Mouse (Mus musculus) embryonic stem cell, embryonic (primary cell): ENCODE measurements around the gene Narf.

Experiments used
- CTCF ChIA-PET, 4 experiments: fragments of 300-600 bp in 2 of 4; fragments of 350-600 bp in 2 of 4; sonication (Branson Sonifier 250); formaldehyde crosslinking; loops; one replicate each; lab custom pipeline; 2022; ENCODE audit warnings: inconsistent platforms in 2 of 4; lab: Charles Lee
- POLR2A ChIA-PET, 4 experiments: fragments of 300-600 bp in 2 of 4; fragments of 350-600 bp in 2 of 4; sonication (Branson Sonifier 250); formaldehyde crosslinking; loops; one replicate each; lab custom pipeline; 2022; ENCODE audit warnings: antibody characterized with exemption in 4 of 4, inconsistent platforms in 1 of 4; lab: Charles Lee

The Narf gene

DNA sequence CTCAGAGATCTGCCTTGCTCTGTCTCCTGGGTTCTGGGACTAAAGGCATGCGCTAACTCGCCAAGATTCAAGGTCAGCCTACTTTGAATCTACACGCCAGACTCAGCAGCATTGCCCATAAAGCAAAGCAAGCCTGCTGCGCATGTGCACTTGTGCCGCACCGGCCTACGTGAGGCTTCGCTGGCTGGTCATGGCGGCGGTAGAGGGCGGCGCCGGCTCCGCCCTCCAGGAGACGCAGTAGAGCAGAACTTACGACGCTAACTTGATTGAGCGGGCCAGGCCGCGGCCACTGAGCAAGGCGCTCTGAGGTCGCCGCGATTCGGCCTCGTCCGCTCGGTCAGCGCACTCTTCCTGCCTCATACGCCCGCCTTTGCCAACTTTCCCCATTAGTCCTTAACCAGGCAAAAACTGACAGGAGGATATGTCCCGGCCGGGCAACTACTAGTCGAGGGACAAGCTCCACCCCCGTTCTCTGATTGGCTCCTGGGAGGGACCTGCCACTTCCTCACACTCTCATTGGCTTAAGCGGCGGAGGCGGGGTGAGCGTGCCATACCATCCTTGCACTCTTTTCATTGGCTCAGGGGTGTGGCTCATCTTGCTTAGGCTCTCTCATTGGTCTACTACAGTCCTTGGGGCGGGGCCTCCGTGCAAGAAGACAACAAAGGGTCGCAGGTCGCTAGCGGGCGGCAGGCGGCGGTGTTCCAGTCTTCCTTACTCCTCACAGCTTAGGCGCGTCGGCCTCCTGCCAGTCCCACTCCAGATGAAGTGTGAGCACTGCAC lies at the start of gene Narf:
Gene Narf (plus strand): TSS at position 690 of the 781 bp plus-strand sequence.
- CTCF ChIA-PET: interaction anchor here (0.6 to 2.2 kb wide), 51 partner anchors 8 to 609 kb away, joined by 3 to 18 read pairs (median 4); partner anchors contain the start of genes Cybc1 (in 2 of the 4), Foxk2 (in 2 of the 4), Rab40b (in 2 of the 4) and B3gntl1 (in 1 of the 4)
- POLR2A ChIA-PET: interaction anchor here (0.6 to 3.4 kb wide), 92 partner anchors 8 to 1294 kb away, joined by 3 to 41 read pairs (median 4); partner anchors contain the start of genes Foxk2 (in 4 of the 4), Cybc1 (in 3 of the 4), Ogfod3 (in 3 of the 4) and Rab40b (in 3 of the 4)

GRCm38 (mm10) chr11:121189681-121190080 lies 47.4 kb upstream of the Narf start:
- CTCF ChIA-PET: interaction anchor here in 1 of 4 experiments (1.0 kb wide), 1 partner anchor 14 kb away, joined by 3 read pairs; no protein-coding TSS in a partner anchor
- POLR2A ChIA-PET: interaction anchor here in 2 of 4 experiments (1.7 to 1.8 kb wide), 2 partner anchors 44 kb away, joined by 4 to 9 read pairs; partner anchors contain the start of gene Tex19.1 (in 2 of the 2)

GRCm38 (mm10) chr11:121192742-121193141 lies 44.3 kb upstream of the Narf start:
- CTCF ChIA-PET: interaction anchor here in 1 of 4 experiments (0.5 to 1.0 kb wide), 4 partner anchors 16 to 680 kb away, joined by 3 to 4 read pairs (median 3); no protein-coding TSS in a partner anchor
- POLR2A ChIA-PET: interaction anchor here in 2 of 4 experiments (0.9 to 1.0 kb wide), 2 partner anchors 11 to 47 kb away, joined by 3 to 5 read pairs; partner anchors contain the start of genes Hexdc (in 1 of the 2) and Tex19.1 (in 1 of the 2)

DNA sequence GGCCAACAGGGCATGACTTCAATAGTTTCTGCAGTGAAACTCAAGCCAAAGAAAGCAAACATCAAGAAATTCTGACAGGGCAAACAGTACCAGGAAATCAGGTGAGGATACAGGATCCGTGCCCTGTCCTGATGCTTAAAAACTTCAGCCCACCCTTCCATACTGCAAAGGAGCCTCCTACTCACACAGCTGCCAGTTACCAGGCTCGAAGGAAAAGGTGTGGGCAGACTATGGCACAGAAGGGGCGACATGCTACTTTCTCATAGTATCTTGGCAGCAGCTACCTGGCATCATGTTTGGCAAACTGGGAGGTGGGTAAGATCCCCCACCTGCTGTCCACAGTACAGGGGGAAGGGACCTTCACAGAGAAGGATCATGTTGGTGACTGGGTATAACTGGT lies 43.6 kb upstream of the Narf start:
- ChIA-PET POLR2A (interaction anchor here in 1 of 4 experiments (1.0 kb wide), 1 partner anchor 10 kb away, joined by 3 read pairs; no protein-coding TSS in a partner anchor), CTCF (interaction anchor here in 1 of 4 experiments (0.9 kb wide), 1 partner anchor 17 kb away, joined by 3 read pairs; no protein-coding TSS in a partner anchor)

DNA sequence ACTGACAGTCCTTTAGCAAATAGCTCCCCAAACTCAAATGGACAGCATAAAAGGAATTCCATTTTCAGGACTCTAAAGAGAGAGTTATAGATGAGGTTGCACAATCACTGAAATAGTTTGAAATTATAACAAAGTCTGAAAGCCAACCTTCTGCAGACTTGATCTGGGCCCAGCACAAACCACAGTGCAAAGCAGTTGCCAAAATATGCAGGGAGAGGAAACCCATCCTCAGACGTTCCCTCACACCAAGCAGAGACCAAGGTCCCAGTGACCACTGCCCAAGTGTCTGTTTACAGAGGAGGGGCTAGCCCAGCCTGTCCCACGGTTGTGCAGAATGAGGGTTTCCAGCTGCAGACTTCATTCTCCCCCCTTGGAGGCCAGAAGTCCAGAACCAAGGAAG lies 38.4 kb upstream of the Narf start:
- POLR2A ChIA-PET: interaction anchor here in 1 of 4 experiments (1.4 kb wide), 1 partner anchor 50 kb away, joined by 3 read pairs; no protein-coding TSS in a partner anchor
- CTCF ChIA-PET: no interaction called here

- POLR2A ChIA-PET: no interaction called here
- CTCF ChIA-PET: no interaction called here
These were observed 37.2 kb upstream of the Narf start for GRCm38 (mm10) chr11:121199851-121200250.

DNA sequence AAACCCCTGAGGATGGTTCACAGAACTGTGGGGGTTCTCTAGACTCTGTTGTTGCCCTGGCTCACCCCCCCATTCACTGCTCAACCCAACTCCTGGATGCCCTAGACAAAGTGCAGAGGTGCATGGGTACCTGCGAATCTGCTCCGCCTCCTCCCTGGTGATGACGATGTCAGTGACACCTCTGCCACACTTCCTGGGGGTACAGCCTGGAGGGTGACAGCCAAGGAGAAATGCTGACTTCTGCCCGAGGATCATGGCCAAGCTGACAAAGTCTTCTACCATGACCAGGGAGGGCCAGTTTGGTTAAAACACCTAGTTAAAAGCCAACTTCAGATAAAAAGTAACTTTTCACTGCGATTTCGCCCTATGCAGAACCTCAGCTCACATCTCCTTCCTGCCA lies 36.3 kb upstream of the Narf start:
- POLR2A ChIA-PET: interaction anchor here in 2 of 4 experiments (1.7 to 2.2 kb wide), 3 partner anchors 10 to 28 kb away, joined by 4 to 6 read pairs (median 5); partner anchors contain the start of gene Cybc1 (in 1 of the 2)

DNA sequence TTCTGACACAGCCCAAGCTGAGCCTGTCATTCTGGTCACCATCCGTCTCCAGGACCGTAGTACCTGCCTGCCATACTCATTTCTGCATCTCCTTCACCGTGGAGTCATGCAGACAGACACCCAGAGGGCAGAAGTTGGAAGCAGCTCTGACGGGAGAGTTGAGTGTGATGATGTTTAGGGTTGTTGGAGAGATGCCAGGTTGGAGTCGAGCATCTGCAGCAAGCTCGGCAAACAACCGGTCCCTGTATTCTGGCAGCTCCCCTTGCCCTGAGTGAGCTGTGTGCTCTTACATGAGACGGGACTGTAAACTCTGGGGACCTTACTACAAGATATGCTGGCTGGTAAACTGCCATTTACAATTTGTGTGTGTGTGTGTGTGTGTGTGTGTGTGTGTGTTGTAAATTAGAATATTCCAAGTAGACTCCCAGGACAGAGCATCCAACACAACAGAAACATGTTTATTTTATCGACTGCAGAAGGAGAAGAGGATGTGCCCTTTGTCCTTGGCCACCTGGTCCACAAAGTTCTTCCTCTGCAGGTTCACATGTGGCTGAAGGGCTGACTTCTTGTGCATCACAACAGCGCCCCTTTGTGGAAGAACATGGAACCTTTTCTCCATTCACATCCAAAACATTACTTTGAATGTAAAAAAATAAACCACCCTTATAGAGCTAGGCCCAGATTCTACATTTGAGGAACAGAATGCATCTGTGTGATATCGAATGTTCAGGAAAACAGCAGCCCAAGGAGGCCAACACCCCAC lies 35.4 kb upstream of the Narf start:
- ChIA-PET CTCF (interaction anchor here (0.6 to 3.3 kb wide), 20 partner anchors 10 to 483 kb away, joined by 3 to 12 read pairs (median 4); partner anchors contain the start of genes Narf (in 1 of the 4), Rac3 (in 1 of the 4) and Tex19.1 (in 1 of the 4)), POLR2A (interaction anchor here (0.6 to 2.7 kb wide), 13 partner anchors 10 to 75 kb away, joined by 3 to 14 read pairs (median 5); partner anchors contain the start of genes Tex19.1 (in 3 of the 4), Cybc1 (in 1 of the 4) and Narf (in 1 of the 4))

More for the DNA sequence above, 36.3 kb upstream of the Narf start:
- CTCF ChIA-PET: interaction anchor here in 3 of 4 experiments (1.2 to 2.0 kb wide), 3 partner anchors 24 to 36 kb away, joined by 4 to 8 read pairs (median 5); partner anchors contain the start of gene Narf (in 1 of the 3)

- ChIA-PET POLR2A (interaction anchor here in 3 of 4 experiments (0.5 to 2.7 kb wide), 34 partner anchors 10 to 1804 kb away, joined by 3 to 24 read pairs (median 3); partner anchors contain the start of genes Cybc1 (in 2 of the 3), Narf (in 2 of the 3), Tex19.1 (in 2 of the 3) and B3gntl1 (in 1 of the 3)), CTCF (interaction anchor here (0.6 to 3.3 kb wide), 11 partner anchors 9 to 526 kb away, joined by 3 to 12 read pairs (median 5); partner anchors contain the start of genes Cybc1 (in 1 of the 4) and Narf (in 1 of the 4))
These were observed 33.2 kb upstream of the Narf start for GRCm38 (mm10) chr11:121203859-121204160.

DNA sequence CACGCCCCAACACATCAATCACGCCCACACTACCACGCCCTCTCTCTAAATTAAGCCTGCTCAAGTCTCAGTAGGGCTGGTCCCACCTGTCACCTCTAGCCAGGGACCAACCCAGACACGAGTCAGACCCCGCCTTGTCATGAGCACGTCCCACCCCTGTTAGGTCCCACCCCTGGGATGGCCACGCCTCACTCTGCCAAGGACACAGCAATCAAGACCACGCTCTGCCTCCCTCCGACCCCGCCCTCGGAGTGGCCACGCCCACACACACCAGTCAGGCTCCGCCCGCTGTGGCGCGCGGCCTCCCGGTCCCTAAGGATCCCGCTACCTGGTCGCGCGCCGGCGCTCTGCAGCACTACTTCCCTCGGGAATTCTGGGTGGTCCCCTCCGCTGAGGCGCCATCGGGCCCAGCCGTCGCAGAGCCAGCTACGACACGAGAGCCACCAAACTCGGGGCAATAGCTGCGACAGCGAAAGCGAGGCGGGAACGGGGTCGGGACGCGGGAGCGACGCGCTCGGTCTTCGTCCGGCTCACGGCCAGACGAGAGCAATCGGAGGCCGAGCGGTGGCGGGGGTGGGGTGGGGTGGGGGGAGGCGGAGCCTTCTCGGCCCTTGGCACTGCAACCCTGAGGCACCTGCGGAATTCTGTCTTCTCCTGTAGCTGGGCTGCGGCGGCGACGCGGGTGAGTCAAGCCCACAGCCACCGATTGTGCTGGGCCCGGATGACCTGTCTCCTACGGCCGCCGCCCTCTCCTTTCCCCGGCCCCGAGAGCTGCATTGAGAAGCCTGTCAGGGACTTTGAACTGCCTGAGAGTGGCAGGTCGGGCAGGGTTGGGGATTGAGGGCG lies 32.7 kb upstream of the Narf start, which contains the start of the genes Hexdc and Ogfod3:
Gene Hexdc (plus strand): TSS at position 273 of the 846 bp plus-strand sequence.
Gene Ogfod3 (minus strand): TSS at position 551 of the 846 bp plus-strand sequence.
- POLR2A ChIA-PET: interaction anchor here in 3 of 4 experiments (0.5 to 2.7 kb wide), 40 partner anchors 9 to 1805 kb away, joined by 3 to 24 read pairs (median 3); partner anchors contain the start of genes Cybc1 (in 3 of the 3), Narf (in 3 of the 3), Tex19.1 (in 2 of the 3) and B3gntl1 (in 1 of the 3)
- CTCF ChIA-PET: interaction anchor here (0.5 to 3.3 kb wide), 14 partner anchors 9 to 527 kb away, joined by 3 to 12 read pairs (median 3); partner anchors contain the start of genes Cybc1 (in 1 of the 4) and Narf (in 1 of the 4)

- POLR2A ChIA-PET: interaction anchor here in 2 of 4 experiments (0.7 to 4.4 kb wide), 6 partner anchors 9 to 13 kb away, joined by 3 to 21 read pairs (median 5); partner anchors contain the start of genes Cybc1 (in 2 of the 2), Hexdc (in 2 of the 2) and Ogfod3 (in 1 of the 2)
- CTCF ChIA-PET: interaction anchor here in 1 of 4 experiments (1.5 kb wide), 1 partner anchor 19 kb away, joined by 3 read pairs; no protein-coding TSS in a partner anchor
These were observed 20.2 kb upstream of the Narf start for GRCm38 (mm10) chr11:121216831-121217230.

GRCm38 (mm10) chr11:121219776-121220175 lies 17.3 kb upstream of the Narf start:
- CTCF ChIA-PET: interaction anchor here in 2 of 4 experiments (1.3 to 2.5 kb wide), 2 partner anchors 17 to 43 kb away, joined by 7 to 8 read pairs; partner anchors contain the start of gene Narf (in 1 of the 2)

DNA sequence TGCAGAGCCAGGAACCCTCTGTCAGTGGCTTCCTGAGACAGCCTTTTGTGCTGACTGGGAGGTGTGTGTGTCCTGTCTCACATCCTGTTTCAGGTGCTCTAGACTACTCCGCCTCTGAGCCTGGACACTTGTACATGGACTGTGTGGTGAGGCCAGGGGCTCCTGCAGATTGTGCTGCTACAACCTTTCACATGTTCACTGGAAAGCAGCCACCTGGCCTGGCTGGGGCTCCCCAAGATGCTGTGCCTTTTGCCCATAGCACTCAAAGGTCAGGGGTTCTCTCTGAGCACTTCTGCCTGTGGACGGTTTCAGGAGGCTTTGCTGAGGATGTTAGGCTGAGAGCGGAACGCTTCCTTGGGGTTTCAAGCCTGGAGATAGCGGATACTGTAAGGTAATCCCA lies 16.3 kb upstream of the Narf start:
- ChIA-PET POLR2A (interaction anchor here in 2 of 4 experiments (1.4 to 1.6 kb wide), 2 partner anchors 8 kb away, joined by 4 to 7 read pairs; partner anchors contain the start of gene Cybc1 (in 2 of the 2)), CTCF (interaction anchor here in 2 of 4 experiments (1.3 to 2.5 kb wide), 2 partner anchors 16 to 44 kb away, joined by 7 to 8 read pairs; partner anchors contain the start of gene Narf (in 1 of the 2))

More at GRCm38 (mm10) chr11:121219776-121220175, 17.3 kb upstream of the Narf start:
- POLR2A ChIA-PET: interaction anchor here in 2 of 4 experiments (0.7 to 1.6 kb wide), 5 partner anchors 9 to 17 kb away, joined by 3 to 7 read pairs (median 3); partner anchors contain the start of genes Cybc1 (in 2 of the 2) and Narf (in 1 of the 2)

DNA sequence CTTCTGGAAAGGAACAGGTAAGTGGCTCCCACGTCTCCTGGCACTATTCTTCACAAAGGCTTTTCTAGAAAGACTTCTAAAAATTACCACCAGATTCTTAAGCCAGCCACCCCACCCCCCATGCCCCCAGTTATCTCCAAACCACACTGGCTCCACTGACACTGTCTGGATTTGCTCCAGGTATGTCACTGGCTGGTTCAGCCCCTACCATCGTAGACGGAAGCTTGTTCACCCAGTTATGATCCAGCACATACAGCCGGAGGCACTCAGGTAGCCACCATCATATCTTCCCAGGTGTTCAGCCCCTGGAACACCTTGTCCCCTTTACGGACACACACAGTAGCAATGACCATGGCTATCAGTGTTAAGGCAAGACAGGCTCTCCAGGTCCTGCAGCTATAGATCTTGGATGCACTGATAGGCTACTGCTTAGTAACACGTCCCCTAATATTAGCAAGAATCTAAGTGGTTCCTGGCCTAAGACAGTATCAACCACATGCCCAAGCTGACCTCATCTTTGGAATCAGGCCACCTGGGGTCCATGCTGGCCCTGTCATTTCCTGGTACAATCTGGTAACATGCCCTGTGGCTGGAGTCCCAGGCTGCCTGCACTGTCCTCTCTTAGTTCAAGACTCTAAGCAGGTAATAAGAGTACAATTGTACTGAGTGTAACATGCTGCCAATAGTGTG lies 15.6 kb upstream of the Narf start:
- ChIA-PET POLR2A (interaction anchor here in 2 of 4 experiments (1.5 to 1.9 kb wide), 2 partner anchors 15 to 17 kb away, joined by 5 to 6 read pairs; partner anchors contain the start of genes Hexdc (in 1 of the 2), Narf (in 1 of the 2) and Ogfod3 (in 1 of the 2)), CTCF (interaction anchor here in 2 of 4 experiments (0.7 to 1.9 kb wide), 2 partner anchors 16 to 46 kb away, joined by 6 to 9 read pairs; partner anchors contain the start of gene Narf (in 1 of the 2))
